Mouse (Mus musculus) embryonic facial prominence, embryonic 15.5 days (tissue): ENCODE results near the gene Mphosph8. TPM values are rescaled to one million over a fixed set of nuclear protein-coding genes. Genes with fewer than 3 reads are reported as not detected.
A peak's percentile ranks its signal among the peaks of the same experiment; 100 is the strongest.

ENCODE experiments used
- ATAC-seq: fragments of 200-750 bp; cut with Nextera tagmentation; 2 replicates; pipeline ENCODE4 v1.8.0; 2017; ENCODE audit warnings: low read depth, moderate TSS enrichment; ENCODE audit not compliant: insufficient number of reproducible peaks, low FRiP score, low TSS enrichment
- H3K27ac ChIP-seq: fragments of 300-500 bp; sonication (generic); replicated peaks from 2 replicates; pipeline ENCODE4 v1.5.1; 2015; ENCODE audit warnings: mild to moderate bottlenecking, inconsistent platforms
- H3K27me3 ChIP-seq: fragments of 300-500 bp; sonication (generic); 2 replicates; pipeline ENCODE4 v1.6.1; 2015; ENCODE audit warnings: inconsistent platforms
- H3K36me3 ChIP-seq: fragments of 300-500 bp; sonication (generic); 2 replicates; pipeline ENCODE4 v1.6.1; 2015; ENCODE audit warnings: mild to moderate bottlenecking, inconsistent platforms
- H3K4me1 ChIP-seq: fragments of 300-500 bp; sonication (generic); 2 replicates; pipeline ENCODE4 v1.6.1; 2015; ENCODE audit warnings: inconsistent platforms
- H3K4me2 ChIP-seq: fragments of 300-500 bp; sonication (generic); replicated peaks from 2 replicates; pipeline ENCODE4 v1.6.1; 2015; ENCODE audit warnings: mild to moderate bottlenecking, inconsistent platforms
- H3K4me3 ChIP-seq: fragments of 300-500 bp; sonication (generic); replicated peaks from 2 replicates; pipeline ENCODE4 v1.5.1; 2015; ENCODE audit warnings: mild to moderate bottlenecking, inconsistent platforms
- H3K9ac ChIP-seq: fragments of 300-500 bp; sonication (generic); 2 replicates; pipeline ENCODE4 v1.6.1; 2015; ENCODE audit warnings: inconsistent platforms
- H3K9me3 ChIP-seq: fragments of 300-500 bp; sonication (generic); replicated peaks from 2 replicates; pipeline ENCODE4 v1.6.1; 2016; ENCODE audit warnings: inconsistent platforms
- WGBS: fragments of 180-500 bp; shearing (Covaris S2); methylation state at CpG from one replicate; pipeline ENCODE4 v1.1.7; 2015; 5-methylcytosine and 5-hydroxymethylcytosine counted together
- polyA plus RNA-seq: library from polyadenylated mRNA; unstranded; fragments of >200 nt; fragmentation: Nextera tagmentation; extraction: Ambion mirVana; gene quantifications from 2 replicates; pipeline ENCODE4 v1.2.1, GENCODE M21; 2015

The Mphosph8 gene
- polyA plus RNA-seq, result 26.3 and 27.6 TPM in 2 replicates

DNA sequence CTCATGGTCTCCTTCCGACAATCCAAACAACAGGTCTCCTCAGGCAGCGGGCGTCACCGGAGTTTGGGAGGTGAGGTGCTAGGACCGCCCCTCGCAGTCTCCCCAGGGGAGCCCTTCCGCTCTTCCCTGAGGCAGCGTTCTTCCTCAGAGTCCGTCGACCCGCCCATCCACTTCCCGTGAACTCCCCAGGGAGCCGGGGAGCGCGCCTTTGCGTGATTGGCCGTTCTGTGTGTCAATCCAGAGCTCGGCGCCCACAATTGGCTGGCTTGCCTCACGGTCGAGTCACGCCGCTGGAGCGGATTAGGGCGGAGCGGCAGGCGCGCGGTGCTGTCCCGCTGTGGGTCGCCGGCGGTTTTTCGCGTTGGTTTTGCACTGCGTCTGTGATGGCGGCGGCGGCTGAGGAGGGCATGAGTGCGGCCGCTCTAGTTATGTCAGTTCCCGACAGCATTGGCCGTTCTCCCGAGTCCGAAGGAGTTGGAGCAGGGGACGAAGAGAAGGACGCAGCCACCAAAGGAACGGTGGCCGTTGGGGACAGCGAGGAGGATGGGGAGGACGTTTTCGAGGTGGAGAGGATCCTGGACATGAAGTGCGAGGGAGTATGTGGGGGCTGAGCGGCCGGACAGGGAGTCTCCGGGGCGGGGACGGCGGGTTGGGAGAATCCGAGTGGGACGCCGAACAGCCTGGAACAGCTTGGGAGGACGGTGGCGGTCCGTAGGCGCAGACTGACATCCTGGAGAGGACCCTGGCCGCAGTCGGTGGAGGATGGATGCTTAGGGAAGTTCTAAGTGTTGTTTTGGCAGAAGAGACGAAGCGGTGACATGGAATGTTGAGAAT, at the start of gene Mphosph8:
TSS of gene Mphosph8 (plus strand) at position 280 of the 834 bp plus-strand sequence.
- Histone ChIP-seq H3K9ac (peak within 1 kb of the TSS; percentile 75), H3K9me3 (no peaks in the 10 kb centered on the region), H3K27me3 (no peaks in the 10 kb centered on the region), H3K4me2 (peak within 1 kb of the TSS; percentile 62), H3K4me3 (peak within 1 kb of the TSS; percentile 67), H3K27ac (peak within 1 kb of the TSS; percentile 95), H3K4me1 (peaks cover 14% of the 10 kb centered on the region), H3K36me3 (peaks cover 8% of the 10 kb centered on the region)
- under 1% methylated on average over 70 of the region's 70 CpGs for WGBS
- ATAC-seq, result peak; percentile 99

- Histone ChIP-seq H3K27ac (no peak overlapping the region), H3K4me3 (no peak overlapping the region), H3K27me3 (no peaks in the 10 kb centered on the region), H3K9ac (no peak overlapping the region), H3K9me3 (no peaks in the 10 kb centered on the region), H3K4me2 (no peak overlapping the region), H3K36me3 (no peaks in the 10 kb centered on the region), H3K4me1 (no peaks in the 10 kb centered on the region)
- 86% methylated on average over 8 of the region's 8 CpGs for WGBS
- ATAC-seq, result no peak
Observed at GRCm38 (mm10) chr14:56620425-56620824, 47.6 kb upstream of the Mphosph8 start.

DNA sequence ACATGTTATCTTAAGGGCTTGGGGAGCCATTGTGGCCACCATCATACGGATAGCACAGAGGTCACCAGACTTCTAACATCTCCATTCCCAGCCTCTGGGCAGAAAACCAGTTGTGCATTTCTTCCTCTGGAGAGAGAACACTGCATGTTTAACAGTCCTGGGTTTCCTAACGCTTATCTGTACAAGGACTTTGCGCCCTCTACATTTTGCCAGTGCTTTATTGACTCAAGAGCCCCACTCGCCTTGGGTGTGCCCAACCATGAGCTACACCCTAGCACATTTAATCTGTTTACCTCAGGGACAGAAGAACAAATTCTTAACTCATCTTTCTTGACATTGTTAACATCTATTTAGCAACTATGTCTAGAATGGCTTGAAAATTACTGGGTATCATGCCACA, 41.8 kb upstream of the Mphosph8 start:
- no peak overlapping the region for H3K27ac ChIP-seq
- no peaks in the 10 kb centered on the region for H3K9me3 ChIP-seq
- no peaks in the 10 kb centered on the region for H3K27me3 ChIP-seq
- no peak for ATAC-seq
- WGBS, result 87% methylated on average over 4 of the region's 4 CpGs
- no peak overlapping the region for H3K4me2 ChIP-seq
- no peak overlapping the region for H3K4me3 ChIP-seq
- 0 out of 2 replicates have a peak, but pooled peaks cover 5% of the 10 kb centered on the region for H3K4me1 ChIP-seq
- H3K9ac ChIP-seq, result no peak overlapping the region
- H3K36me3 ChIP-seq, result no peaks in the 10 kb centered on the region

DNA sequence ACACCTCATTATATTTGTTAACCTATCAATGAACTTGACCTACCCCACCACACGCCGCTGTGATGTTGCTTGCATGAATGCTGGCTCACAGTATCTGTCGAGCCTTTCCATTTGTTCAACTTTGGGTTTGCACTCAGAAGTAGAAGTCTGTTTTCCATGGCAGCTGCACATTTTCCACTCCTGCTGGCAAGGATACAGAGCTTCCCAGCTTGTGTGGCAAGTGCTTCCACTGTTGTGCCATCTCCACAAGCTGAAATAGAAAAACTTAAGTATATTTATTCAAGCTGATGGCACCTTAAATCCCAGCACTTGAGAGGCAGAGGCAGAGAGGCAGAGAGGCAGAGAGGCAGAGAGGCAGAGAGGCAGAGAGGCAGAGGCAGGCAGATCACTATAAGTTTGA, 39.7 kb upstream of the Mphosph8 start:
- no peak overlapping the region for H3K9ac ChIP-seq
- no peak for ATAC-seq
- no peaks in the 10 kb centered on the region for H3K9me3 ChIP-seq
- WGBS, result 95% methylated on average over 3 of the region's 3 CpGs
- no peaks in the 10 kb centered on the region for H3K27me3 ChIP-seq
- 0 out of 2 replicates have a peak, but pooled peaks cover 5% of the 10 kb centered on the region for H3K4me1 ChIP-seq
- no peak overlapping the region for H3K27ac ChIP-seq
- H3K4me3 ChIP-seq, result no peak overlapping the region
- H3K36me3 ChIP-seq, result no peaks in the 10 kb centered on the region
- H3K4me2 ChIP-seq, result no peak overlapping the region

GRCm38 (mm10) chr14:56631109-56631508, 36.9 kb upstream of the Mphosph8 start:
- Histone ChIP-seq H3K9ac (no peak overlapping the region), H3K27me3 (no peaks in the 10 kb centered on the region), H3K4me1 (0 out of 2 replicates have a peak, but pooled peaks cover 5% of the 10 kb centered on the region), H3K4me3 (no peak overlapping the region), H3K27ac (no peak overlapping the region), H3K36me3 (no peaks in the 10 kb centered on the region), H3K4me2 (no peak overlapping the region), H3K9me3 (no peaks in the 10 kb centered on the region)
- 95% methylated on average over 2 of the region's 2 CpGs for WGBS
- no peak for ATAC-seq

DNA sequence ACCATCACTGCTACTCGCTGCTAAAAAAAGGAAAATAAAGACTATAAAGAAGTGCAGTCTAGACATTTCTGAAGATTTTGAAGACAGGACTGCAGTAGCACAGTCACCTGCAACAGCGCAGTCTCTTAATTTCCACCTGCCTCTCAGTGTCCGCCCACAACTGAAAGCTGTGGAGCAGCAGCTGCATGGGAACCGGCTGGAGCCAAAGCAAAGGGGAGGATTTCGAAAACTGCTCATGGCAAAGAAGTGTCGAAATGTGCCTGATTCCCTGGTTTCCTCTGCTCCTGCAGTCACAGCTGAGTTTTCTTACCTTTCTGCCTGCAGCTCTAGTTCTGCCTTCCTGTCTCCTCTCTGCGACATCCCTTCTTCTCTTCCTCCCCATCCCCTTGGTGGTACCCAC, 20.8 kb upstream of the Mphosph8 start:
- Histone ChIP-seq H3K9ac (no peak overlapping the region), H3K27ac (no peak overlapping the region), H3K4me1 (no peaks in the 10 kb centered on the region), H3K36me3 (no peaks in the 10 kb centered on the region), H3K27me3 (no peaks in the 10 kb centered on the region), H3K4me2 (no peak overlapping the region), H3K4me3 (no peak overlapping the region), H3K9me3 (no peaks in the 10 kb centered on the region)
- no peak for ATAC-seq
- WGBS, result 58% methylated on average over 7 of the region's 7 CpGs

- ATAC-seq, result no peak
- H3K36me3 ChIP-seq, result peaks cover 9% of the 10 kb centered on the region; the same call in 1 of the 2 replicates
Observed at GRCm38 (mm10) chr14:56649448-56649847, 18.6 kb upstream of the Mphosph8 start.

GRCm38 (mm10) chr14:56665651-56666050, 2.4 kb upstream of the Mphosph8 start:
- no peaks in the 10 kb centered on the region for H3K27me3 ChIP-seq
- H3K4me1 ChIP-seq, result peaks cover 14% of the 10 kb centered on the region
- no peak overlapping the region for H3K4me3 ChIP-seq
- WGBS, result 61% methylated on average over 5 of the region's 5 CpGs
- no peaks in the 10 kb centered on the region for H3K9me3 ChIP-seq
- no peak for ATAC-seq
- H3K4me2 ChIP-seq, result no peak overlapping the region
- no peak overlapping the region for H3K9ac ChIP-seq
- no peak overlapping the region for H3K27ac ChIP-seq
- H3K36me3 ChIP-seq, result no peaks in the 10 kb centered on the region

More at GRCm38 (mm10) chr14:56649448-56649847, 18.6 kb upstream of the Mphosph8 start:
- Histone ChIP-seq H3K9me3 (peaks cover 8% of the 10 kb centered on the region; the same call in 1 of the 2 replicates), H3K4me3 (no peak overlapping the region), H3K27ac (no peak overlapping the region), H3K4me2 (no peak overlapping the region), H3K9ac (no peak overlapping the region), H3K4me1 (no peaks in the 10 kb centered on the region), H3K27me3 (no peaks in the 10 kb centered on the region)

DNA sequence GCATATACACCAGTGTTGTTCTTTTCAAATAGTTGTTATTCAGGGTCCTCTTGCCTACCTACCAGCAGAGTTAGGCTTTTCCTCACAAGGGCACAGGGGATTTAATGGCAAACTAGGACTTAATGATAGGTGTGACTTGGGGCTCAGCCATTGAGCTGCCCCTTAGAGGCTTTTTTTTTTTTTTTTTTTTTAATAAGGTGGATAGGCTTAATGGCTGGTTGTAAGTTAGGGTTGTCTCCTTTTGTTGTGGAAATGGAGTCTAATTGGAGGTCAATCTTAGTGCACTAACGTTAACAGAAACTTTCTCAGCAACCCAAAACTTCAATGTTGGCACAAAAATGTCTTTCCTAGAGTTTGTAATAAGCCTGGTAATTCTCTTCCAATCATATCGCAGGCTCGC, 1.1 kb upstream of the Mphosph8 start:
- no peak for ATAC-seq
- Histone ChIP-seq H3K4me2 (no peak overlapping the region), H3K4me3 (peak overlapping the region; percentile 67; the same call in 1 of the 2 replicates)

DNA sequence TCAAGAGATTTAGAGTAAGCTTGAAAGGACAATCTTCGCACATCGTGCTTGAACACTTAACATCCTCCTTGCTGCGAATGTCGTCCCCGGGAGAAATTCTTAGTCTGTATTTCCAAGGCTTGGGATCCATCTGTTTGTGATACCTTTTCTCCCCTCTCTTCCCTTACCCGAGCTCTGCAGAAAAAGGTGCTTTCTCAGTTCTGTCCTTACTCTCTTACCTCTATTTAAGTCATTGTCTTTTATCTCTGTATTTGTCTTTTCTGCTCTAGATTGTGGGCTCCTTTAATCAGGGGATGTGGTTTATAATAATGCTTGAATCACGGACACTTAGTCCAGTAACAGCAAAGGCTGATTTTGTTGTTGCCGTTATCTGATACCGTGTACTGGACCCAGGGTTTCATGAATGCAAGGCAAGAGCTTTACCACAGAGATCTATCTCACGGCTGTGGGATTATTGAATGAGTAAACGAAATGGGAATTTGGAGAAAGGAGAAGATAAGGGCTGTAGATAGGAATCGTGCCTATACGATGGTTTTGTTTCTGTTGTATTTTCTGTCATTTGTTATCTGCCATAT, 1.1 kb downstream of the Mphosph8 start:
- 7% methylated on average over 13 of the region's 13 CpGs for WGBS
- peak overlapping the region; percentile 62 for H3K4me2 ChIP-seq
- H3K9me3 ChIP-seq, result no peaks in the 10 kb centered on the region
- peak overlapping the region; percentile 67 for H3K4me3 ChIP-seq
- peaks cover 12% of the 10 kb centered on the region for H3K36me3 ChIP-seq
- H3K27ac ChIP-seq, result peak overlapping the region; percentile 95; the same call in 1 of the 2 replicates
- peak overlapping the region; percentile 75 for H3K9ac ChIP-seq
- peaks cover 14% of the 10 kb centered on the region for H3K4me1 ChIP-seq
- no peak for ATAC-seq
- H3K27me3 ChIP-seq, result no peaks in the 10 kb centered on the region

More for the DNA sequence above, 1.1 kb upstream of the Mphosph8 start:
- Histone ChIP-seq H3K4me1 (peaks cover 14% of the 10 kb centered on the region), H3K9ac (no peak overlapping the region), H3K27me3 (no peaks in the 10 kb centered on the region), H3K27ac (no peak overlapping the region), H3K9me3 (no peaks in the 10 kb centered on the region), H3K36me3 (no peaks in the 10 kb centered on the region)
- 77% methylated on average over 3 of the region's 3 CpGs for WGBS

GRCm38 (mm10) chr14:56685426-56685825, 17.4 kb downstream of the Mphosph8 start:
- ATAC-seq, result no peak
- Histone ChIP-seq H3K4me1 (no peaks in the 10 kb centered on the region), H3K27ac (no peak overlapping the region), H3K9me3 (no peaks in the 10 kb centered on the region), H3K4me2 (no peak overlapping the region), H3K9ac (no peak overlapping the region), H3K36me3 (peaks cover 59% of the 10 kb centered on the region), H3K27me3 (no peaks in the 10 kb centered on the region), H3K4me3 (no peak overlapping the region)
- WGBS, result 66% methylated on average over 1 of the region's 1 CpGs
